Mouse (Mus musculus) hindbrain, embryonic 14.5 days (tissue): ENCODE results near the gene Rab17. TPM values are rescaled to one million over a fixed set of nuclear protein-coding genes. Genes with fewer than 3 reads are reported as not detected.

Experiments used
- ATAC-seq: fragments of 200-750 bp; cut with Nextera tagmentation; 2 replicates; pipeline ENCODE4 v1.8.0; 2017; ENCODE audit warnings: moderate number of reproducible peaks, mild to moderate bottlenecking, moderate TSS enrichment, moderate library complexity; ENCODE audit not compliant: low FRiP score
- DNase-seq: peaks from one replicate; pipeline ENCODE4 v3.0.0-alpha.2; 2015; ENCODE audit warnings: low spot score
- H3K27ac ChIP-seq: fragments of 300-500 bp; sonication (generic); 2 replicates; pipeline ENCODE4 v1.5.1; 2014; ENCODE audit warnings: mild to moderate bottlenecking, moderate library complexity
- H3K27me3 ChIP-seq: fragments of 300-500 bp; sonication (generic); 2 replicates; pipeline ENCODE4 v1.6.1; 2014; ENCODE audit warnings: mild to moderate bottlenecking, low read length, mixed read lengths; ENCODE audit not compliant: control insufficient read depth, insufficient read depth
- H3K36me3 ChIP-seq: fragments of 300-500 bp; sonication (generic); replicated peaks from 2 replicates; pipeline ENCODE4 v1.6.1; 2014; ENCODE audit not compliant: control insufficient read depth, insufficient read depth
- H3K4me1 ChIP-seq: fragments of 300-500 bp; sonication (generic); replicated peaks from 2 replicates; pipeline ENCODE4 v1.6.1; 2014; ENCODE audit warnings: antibody characterized with exemption, low read length, mixed read lengths; ENCODE audit not compliant: control insufficient read depth, insufficient read depth
- H3K4me2 ChIP-seq: fragments of 300-500 bp; sonication (generic); replicated peaks from 2 replicates; pipeline ENCODE4 v1.6.1; 2014; ENCODE audit warnings: mild to moderate bottlenecking, moderate library complexity
- H3K4me3 ChIP-seq: fragments of 300-500 bp; sonication (generic); replicated peaks from 2 replicates; pipeline ENCODE4 v1.5.1; 2014; ENCODE audit warnings: mild to moderate bottlenecking, low read length
- H3K9ac ChIP-seq: fragments of 300-500 bp; sonication (generic); 2 replicates; pipeline ENCODE4 v1.6.1; 2014
- H3K9me3 ChIP-seq: fragments of 300-500 bp; sonication (generic); 2 replicates; pipeline ENCODE4 v1.6.1; 2016; ENCODE audit warnings: low read length; ENCODE audit not compliant: control insufficient read depth
- WGBS: fragments of 180-500 bp; shearing (Covaris S2); extraction: QIAGEN DNeasy Blood & Tissue Kit; methylation state at CpG from one replicate; pipeline ENCODE4 v1.1.7; 2014; 5-methylcytosine and 5-hydroxymethylcytosine counted together
- polyA plus RNA-seq: library from polyadenylated mRNA; unstranded; fragments of >200 nt; fragmentation: Nextera tagmentation; extraction: Ambion mirVana; gene quantifications from 2 replicates; pipeline ENCODE4 v1.2.1, GENCODE M21; 2014

Rab17 gene
- polyA plus RNA-seq, 1 experiment from 2014 or later: not detected

- Histone ChIP-seq H3K9me3 (no peaks in the 10 kb centered on the region), H3K4me1 (no peaks in the 10 kb centered on the region; the same call in 1 of the 2 replicates), H3K4me3 (no peak overlapping the region), H3K27ac (no peak overlapping the region), H3K9ac (no peak overlapping the region), H3K27me3 (peaks cover 4% of the 10 kb centered on the region; the same call in 1 of the 2 replicates), H3K36me3 (no peaks in the 10 kb centered on the region), H3K4me2 (no peak overlapping the region)
- WGBS: 84% methylated on average over 5 of the region's 5 CpGs
- DNase-seq: no peak
- no peak for ATAC-seq
These were observed 36.5 kb downstream of the Rab17 start for GRCm38 (mm10) chr1:90933001-90933400.

- ATAC-seq: peak; percentile 71; the same call in 1 of the 2 replicates
- DNase-seq: peak; percentile 90
- Histone ChIP-seq H3K4me1 (no peaks in the 10 kb centered on the region; the same call in 1 of the 2 replicates), H3K36me3 (no peaks in the 10 kb centered on the region), H3K4me3 (no peak overlapping the region), H3K27me3 (peaks cover 8% of the 10 kb centered on the region; the same call in 1 of the 2 replicates), H3K27ac (no peak overlapping the region), H3K9ac (no peak overlapping the region), H3K4me2 (peak overlapping the region; percentile 48), H3K9me3 (no peaks in the 10 kb centered on the region)
- 3% methylated on average over 6 of the region's 6 CpGs for WGBS
These were observed 40.9 kb downstream of the Rab17 start for GRCm38 (mm10) chr1:90928575-90928934.

GRCm38 (mm10) chr1:90927929-90928574 lies 41.4 kb downstream of the Rab17 start:
- ATAC-seq (0 out of 2 replicates have a peak, but pooled peaks have one; percentile 21), DNase-seq (no peak)
- no peaks in the 10 kb centered on the region for H3K9me3 ChIP-seq
- WGBS: 2% methylated on average over 23 of the region's 23 CpGs
- H3K27ac ChIP-seq: no peak overlapping the region
- H3K9ac ChIP-seq: no peak overlapping the region
- peak overlapping the region; percentile 48 for H3K4me2 ChIP-seq
- H3K36me3 ChIP-seq: no peaks in the 10 kb centered on the region
- no peak overlapping the region for H3K4me3 ChIP-seq
- H3K4me1 ChIP-seq: no peaks in the 10 kb centered on the region; the same call in 1 of the 2 replicates
- H3K27me3 ChIP-seq: peaks cover 8% of the 10 kb centered on the region; the same call in 1 of the 2 replicates

GRCm38 (mm10) chr1:90927308-90927707 lies 42.2 kb downstream of the Rab17 start:
- no peaks in the 10 kb centered on the region; the same call in 1 of the 2 replicates for H3K4me1 ChIP-seq
- H3K27me3 ChIP-seq: peaks cover 8% of the 10 kb centered on the region; the same call in 1 of the 2 replicates
- no peak overlapping the region for H3K27ac ChIP-seq
- H3K36me3 ChIP-seq: no peaks in the 10 kb centered on the region
- no peak overlapping the region for H3K9ac ChIP-seq
- no peak overlapping the region for H3K4me3 ChIP-seq
- no peaks in the 10 kb centered on the region for H3K9me3 ChIP-seq
- DNase-seq (no peak), ATAC-seq (no peak)
- 58% methylated on average over 15 of the region's 15 CpGs for WGBS
- no peak overlapping the region for H3K4me2 ChIP-seq

- Histone ChIP-seq H3K27me3 (peaks cover 8% of the 10 kb centered on the region; the same call in 1 of the 2 replicates), H3K27ac (no peak overlapping the region), H3K9ac (no peak overlapping the region), H3K4me3 (no peak overlapping the region), H3K36me3 (no peaks in the 10 kb centered on the region), H3K4me1 (no peaks in the 10 kb centered on the region; the same call in 1 of the 2 replicates), H3K4me2 (no peak overlapping the region), H3K9me3 (no peaks in the 10 kb centered on the region)
- WGBS: 76% methylated on average over 4 of the region's 4 CpGs
- no peak for ATAC-seq
- DNase-seq: no peak
These were observed 43.4 kb downstream of the Rab17 start for GRCm38 (mm10) chr1:90926030-90926429.

GRCm38 (mm10) chr1:90921687-90922086 lies 47.8 kb downstream of the Rab17 start:
- Histone ChIP-seq H3K27ac (no peak overlapping the region), H3K4me1 (no peaks in the 10 kb centered on the region), H3K36me3 (no peaks in the 10 kb centered on the region), H3K4me2 (no peak overlapping the region), H3K9ac (no peak overlapping the region), H3K9me3 (peaks cover 14% of the 10 kb centered on the region; the same call in 1 of the 2 replicates), H3K27me3 (0 out of 2 replicates have a peak, but pooled peaks cover 3% of the 10 kb centered on the region), H3K4me3 (no peak overlapping the region)
- 93% methylated on average over 9 of the region's 9 CpGs for WGBS
- no peak for DNase-seq
- ATAC-seq: no peak

- H3K4me3 ChIP-seq: no peak overlapping the region
- DNase-seq: no peak
- peaks cover 14% of the 10 kb centered on the region; the same call in 1 of the 2 replicates for H3K9me3 ChIP-seq
- peaks cover 5% of the 10 kb centered on the region for H3K4me1 ChIP-seq
- H3K27ac ChIP-seq: no peak overlapping the region
- no peak for ATAC-seq
- no peaks in the 10 kb centered on the region for H3K36me3 ChIP-seq
- no peak overlapping the region for H3K9ac ChIP-seq
- H3K27me3 ChIP-seq: 0 out of 2 replicates have a peak, but pooled peaks cover 13% of the 10 kb centered on the region
- 76% methylated on average over 6 of the region's 6 CpGs for WGBS
- no peak overlapping the region for H3K4me2 ChIP-seq
These were observed 52.0 kb downstream of the Rab17 start for GRCm38 (mm10) chr1:90917509-90917908.

GRCm38 (mm10) chr1:90914948-90915569 lies 54.4 kb downstream of the Rab17 start, which contains the start of gene Mlph:
Gene Mlph, plus strand, starts transcription at chr1:90915085.
- H3K9ac ChIP-seq: no peak within 1 kb of the TSS; the same call in 1 of the 2 replicates

GRCm38 (mm10) chr1:90913231-90913630 lies 56.2 kb downstream of the Rab17 start:
- Histone ChIP-seq H3K36me3 (no peaks in the 10 kb centered on the region), H3K27ac (no peak overlapping the region), H3K9ac (no peak overlapping the region), H3K4me3 (no peak overlapping the region), H3K9me3 (no peaks in the 10 kb centered on the region), H3K4me1 (peaks cover 5% of the 10 kb centered on the region), H3K27me3 (0 out of 2 replicates have a peak, but pooled peaks cover 13% of the 10 kb centered on the region), H3K4me2 (no peak overlapping the region)
- no peak for ATAC-seq
- no peak for DNase-seq
- 69% methylated on average over 6 of the region's 6 CpGs for WGBS

More at GRCm38 (mm10) chr1:90914948-90915569, 54.4 kb downstream of the Rab17 start, which contains the start of gene Mlph:
- ATAC-seq (no peak), DNase-seq (no peak)
- Histone ChIP-seq H3K4me2 (peak within 1 kb of the TSS; percentile 43), H3K4me1 (peaks cover 5% of the 10 kb centered on the region), H3K4me3 (peak within 1 kb of the TSS; percentile 8), H3K36me3 (no peaks in the 10 kb centered on the region), H3K27me3 (0 out of 2 replicates have a peak, but pooled peaks cover 13% of the 10 kb centered on the region), H3K9me3 (peaks cover 10% of the 10 kb centered on the region; the same call in 1 of the 2 replicates), H3K27ac (no peak within 1 kb of the TSS)
- WGBS: 14% methylated on average over 18 of the region's 18 CpGs
